Mouse (Mus musculus) midbrain, embryonic 13.5 days (tissue): ENCODE data around the gene Shroom2. TPM values are rescaled to one million over a fixed set of nuclear protein-coding genes. Genes with fewer than 3 reads are reported as not detected.

Experiments used
- ATAC-seq: fragments of 200-750 bp; cut with Nextera tagmentation; 2 replicates; pipeline ENCODE4 v1.8.0; 2017; ENCODE audit warnings: mild to moderate bottlenecking, moderate TSS enrichment, moderate library complexity
- H3K27ac ChIP-seq: fragments of 300-500 bp; sonication (generic); 2 replicates; pipeline ENCODE4 v1.5.1; 2015; ENCODE audit warnings: inconsistent platforms, mild to moderate bottlenecking, moderate library complexity
- H3K27me3 ChIP-seq: fragments of 300-500 bp; sonication (generic); 2 replicates; pipeline ENCODE4 v1.6.1; 2015; ENCODE audit warnings: mild to moderate bottlenecking, inconsistent platforms
- H3K36me3 ChIP-seq: fragments of 300-500 bp; sonication (generic); 2 replicates; pipeline ENCODE4 v1.6.1; 2015; ENCODE audit warnings: mild to moderate bottlenecking, inconsistent platforms
- H3K4me1 ChIP-seq: fragments of 300-500 bp; sonication (generic); replicated peaks from 2 replicates; pipeline ENCODE4 v1.6.1; 2015; ENCODE audit warnings: inconsistent platforms
- H3K4me2 ChIP-seq: fragments of 300-500 bp; sonication (generic); replicated peaks from 2 replicates; pipeline ENCODE4 v1.6.1; 2015; ENCODE audit warnings: moderate library complexity, mild to moderate bottlenecking, inconsistent platforms
- H3K4me3 ChIP-seq: fragments of 300-500 bp; sonication (generic); replicated peaks from 2 replicates; pipeline ENCODE4 v1.5.1; 2015; ENCODE audit warnings: mild to moderate bottlenecking, inconsistent platforms
- H3K9ac ChIP-seq: fragments of 300-500 bp; sonication (generic); replicated peaks from 2 replicates; pipeline ENCODE4 v1.6.1; 2015; ENCODE audit warnings: mild to moderate bottlenecking, inconsistent platforms
- H3K9me3 ChIP-seq: fragments of 300-500 bp; sonication (generic); 2 replicates; pipeline ENCODE4 v1.6.1; 2016; ENCODE audit warnings: mild to moderate bottlenecking, inconsistent platforms
- WGBS: fragments of 180-500 bp; shearing (Covaris S2); methylation state at CpG from one replicate; pipeline ENCODE4 v1.1.7; 2015; 5-methylcytosine and 5-hydroxymethylcytosine counted together
- polyA plus RNA-seq: library from polyadenylated mRNA; unstranded; fragments of >200 nt; fragmentation: Nextera tagmentation; extraction: Ambion mirVana; gene quantifications from 2 replicates; pipeline ENCODE4 v1.2.1, GENCODE M21; 2015

Gene Shroom2
- polyA plus RNA-seq = 46.8 and 47.2 TPM in 2 replicates

- H3K27me3 ChIP-seq = peaks cover 44% of the 10 kb centered on the region; the same call in 1 of the 2 replicates
- WGBS = 16% methylated on average over 51 of the region's 55 CpGs
- ATAC-seq = peak; percentile 91
Observed at GRCm38 (mm10) chrX:152768891-152769599, at the start of gene Shroom2. Gene Shroom2 (minus strand): TSS chrX:152769465.

DNA sequence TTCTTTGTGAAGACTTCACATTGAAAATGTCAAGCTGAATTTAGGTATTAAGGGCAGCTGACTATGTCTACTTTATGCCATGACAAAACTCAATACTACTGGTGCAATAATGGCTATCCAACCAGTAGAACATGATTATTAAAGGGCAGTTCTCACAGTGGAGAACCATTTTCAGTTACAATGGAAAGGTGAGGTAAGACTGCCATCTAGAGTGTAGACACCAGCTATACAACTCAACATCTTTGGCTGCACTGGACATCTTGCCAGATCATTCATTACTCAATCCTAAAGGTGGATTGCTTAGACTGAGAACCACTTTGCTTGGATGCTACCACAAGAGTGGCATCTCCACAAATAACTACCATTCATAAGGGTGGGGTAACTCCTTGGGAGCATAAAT lies 49.7 kb upstream of the Shroom2 start:
- no peak for ATAC-seq
- Histone ChIP-seq H3K4me2 (no peak overlapping the region), H3K27ac (no peak overlapping the region)

More at GRCm38 (mm10) chrX:152768891-152769599, at the start of gene Shroom2:
- Histone ChIP-seq H3K4me2 (peak within 1 kb of the TSS; percentile 72), H3K27ac (no peak within 1 kb of the TSS), H3K36me3 (no peaks in the 10 kb centered on the region), H3K4me3 (peak within 1 kb of the TSS; percentile 54), H3K4me1 (no peaks in the 10 kb centered on the region; the same call in 1 of the 2 replicates), H3K9ac (peak within 1 kb of the TSS; percentile 57), H3K9me3 (no peaks in the 10 kb centered on the region)

DNA sequence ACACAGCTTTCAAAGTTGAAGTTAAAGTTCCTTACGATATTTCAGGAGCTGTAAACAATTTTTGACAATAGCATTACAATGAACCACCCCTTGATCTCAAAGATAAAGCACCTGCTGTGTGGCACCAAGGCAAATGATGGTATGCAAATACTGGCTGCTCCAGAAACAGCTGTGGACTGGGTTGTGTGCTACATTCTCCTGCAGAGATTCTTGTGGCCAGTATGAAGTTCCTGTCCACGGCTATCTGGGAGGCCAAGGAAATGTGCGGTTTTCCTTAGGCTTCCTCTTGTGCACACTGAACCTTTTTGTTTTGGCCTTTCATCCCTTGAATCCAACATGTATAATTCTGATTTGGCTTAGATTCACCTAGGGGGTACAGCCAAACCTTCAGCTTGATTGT lies 44.1 kb upstream of the Shroom2 start:
- no peak for ATAC-seq
- no peak overlapping the region for H3K27ac ChIP-seq
- no peak overlapping the region for H3K9ac ChIP-seq
- 78% methylated on average over 3 of the region's 3 CpGs for WGBS
- 0 out of 2 replicates have a peak, but pooled peaks cover 7% of the 10 kb centered on the region for H3K27me3 ChIP-seq
- no peak overlapping the region for H3K4me3 ChIP-seq
- H3K4me1 ChIP-seq = no peaks in the 10 kb centered on the region
- H3K9me3 ChIP-seq = no peaks in the 10 kb centered on the region
- H3K4me2 ChIP-seq = no peak overlapping the region
- H3K36me3 ChIP-seq = no peaks in the 10 kb centered on the region

More for the DNA sequence above, 49.7 kb upstream of the Shroom2 start:
- Histone ChIP-seq H3K9me3 (no peaks in the 10 kb centered on the region), H3K4me3 (no peak overlapping the region), H3K36me3 (no peaks in the 10 kb centered on the region), H3K9ac (no peak overlapping the region), H3K27me3 (peaks cover 8% of the 10 kb centered on the region; the same call in 1 of the 2 replicates), H3K4me1 (no peaks in the 10 kb centered on the region)

- no peaks in the 10 kb centered on the region for H3K4me1 ChIP-seq
- no peaks in the 10 kb centered on the region for H3K9me3 ChIP-seq
- H3K36me3 ChIP-seq = no peaks in the 10 kb centered on the region
- no peak overlapping the region for H3K27ac ChIP-seq
- H3K9ac ChIP-seq = no peak overlapping the region
- H3K4me2 ChIP-seq = no peak overlapping the region
- peaks cover 27% of the 10 kb centered on the region; the same call in 1 of the 2 replicates for H3K27me3 ChIP-seq
- H3K4me3 ChIP-seq = no peak overlapping the region
- no peak for ATAC-seq
Observed at GRCm38 (mm10) chrX:152805317-152805716, 36.1 kb upstream of the Shroom2 start.

DNA sequence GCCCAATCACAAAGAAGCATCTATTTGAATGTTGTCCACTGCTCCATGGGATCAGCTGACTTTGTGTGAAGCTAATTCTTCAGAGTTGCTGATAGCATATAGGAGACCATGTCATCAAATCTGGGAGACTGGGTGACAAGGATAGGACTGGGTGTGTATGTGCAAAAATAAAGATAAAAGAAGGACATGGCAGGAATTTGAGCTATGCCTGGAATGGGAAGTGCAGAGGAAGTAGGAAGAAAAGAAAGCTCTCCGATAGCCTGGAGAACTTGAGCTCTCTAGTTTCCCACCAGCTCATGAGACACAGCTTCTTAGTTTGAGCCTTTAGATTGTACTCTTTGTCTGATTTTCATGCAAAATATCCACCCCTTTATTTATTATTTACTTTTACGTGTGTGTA lies 19.3 kb upstream of the Shroom2 start:
- H3K27ac ChIP-seq = no peak overlapping the region
- H3K4me3 ChIP-seq = no peak overlapping the region
- 94% methylated on average over 2 of the region's 2 CpGs for WGBS
- no peaks in the 10 kb centered on the region for H3K9me3 ChIP-seq
- ATAC-seq = no peak
- H3K4me1 ChIP-seq = no peaks in the 10 kb centered on the region
- no peak overlapping the region for H3K9ac ChIP-seq
- H3K4me2 ChIP-seq = no peak overlapping the region
- H3K27me3 ChIP-seq = peaks cover 19% of the 10 kb centered on the region
- H3K36me3 ChIP-seq = no peaks in the 10 kb centered on the region

DNA sequence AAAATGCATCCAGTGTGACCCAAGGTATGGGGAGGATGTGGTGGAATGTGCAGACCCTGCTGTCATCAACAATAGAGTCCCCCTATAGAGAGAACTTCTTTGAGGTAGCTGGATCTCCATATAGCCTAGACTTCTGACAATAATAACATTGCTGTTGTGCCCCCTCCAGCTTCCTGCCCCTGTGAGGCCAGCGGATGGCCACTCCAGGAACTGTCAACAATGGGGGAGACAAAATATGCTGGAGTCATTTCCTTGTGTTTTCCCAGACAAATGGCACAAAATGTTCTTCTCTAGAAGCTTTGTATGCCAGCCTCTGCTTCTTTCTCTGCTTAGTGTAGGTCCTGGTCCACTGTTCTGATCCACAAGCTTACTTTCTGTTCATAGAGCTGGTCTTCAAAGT lies 18.9 kb upstream of the Shroom2 start:
- Histone ChIP-seq H3K9ac (no peak overlapping the region), H3K27me3 (peaks cover 19% of the 10 kb centered on the region), H3K4me2 (no peak overlapping the region), H3K27ac (no peak overlapping the region), H3K9me3 (no peaks in the 10 kb centered on the region), H3K36me3 (no peaks in the 10 kb centered on the region), H3K4me3 (no peak overlapping the region), H3K4me1 (no peaks in the 10 kb centered on the region)
- ATAC-seq = no peak
- WGBS = 89% methylated on average over 1 of the region's 1 CpGs

DNA sequence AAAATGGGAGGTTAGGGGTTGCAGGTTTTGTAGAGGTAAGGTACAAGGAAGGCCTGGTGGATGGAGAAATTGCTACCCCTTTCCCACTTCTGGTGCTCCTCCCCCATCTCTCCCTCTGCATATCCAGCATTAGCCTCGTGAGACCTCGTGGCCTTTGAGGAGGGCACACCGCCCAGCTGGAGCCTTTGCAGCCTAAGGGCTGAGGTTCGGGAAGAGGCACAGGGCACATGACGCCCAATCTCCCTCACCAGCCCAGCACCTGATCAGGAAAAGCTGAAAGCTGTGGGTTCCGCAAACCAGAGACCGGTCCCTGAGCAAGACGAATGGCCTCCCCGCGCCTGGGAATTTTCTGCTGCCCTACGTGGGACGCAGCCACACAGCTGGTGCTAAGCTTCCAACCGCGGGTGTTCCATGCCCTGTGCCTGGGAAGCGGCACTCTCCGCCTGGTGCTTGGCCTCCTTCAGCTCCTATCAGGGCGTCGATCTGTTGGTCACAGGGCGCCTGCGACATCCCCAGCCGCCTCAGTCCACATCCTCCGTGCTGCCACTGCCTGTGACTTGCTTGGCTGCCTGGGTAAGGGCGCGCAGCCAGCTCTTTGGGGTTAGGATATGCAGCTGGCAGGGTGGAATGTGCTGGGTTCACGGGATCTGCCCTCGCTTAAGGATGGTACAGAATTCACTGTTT lies 12.6 kb upstream of the Shroom2 start, which contains the start of gene Gpr143:
Gene Gpr143 (plus strand): TSS at position 202 of the 684 bp plus-strand sequence.
- 17% methylated on average over 26 of the region's 26 CpGs for WGBS
- Histone ChIP-seq H3K36me3 (no peaks in the 10 kb centered on the region), H3K4me1 (no peaks in the 10 kb centered on the region), H3K4me3 (peak within 1 kb of the TSS; percentile 28), H3K27me3 (peaks cover 31% of the 10 kb centered on the region; the same call in 1 of the 2 replicates), H3K9me3 (no peaks in the 10 kb centered on the region), H3K27ac (no peak within 1 kb of the TSS), H3K4me2 (peak within 1 kb of the TSS; percentile 52), H3K9ac (peak within 1 kb of the TSS; percentile 56; the same call in 1 of the 2 replicates)
- ATAC-seq = peak; percentile 62

DNA sequence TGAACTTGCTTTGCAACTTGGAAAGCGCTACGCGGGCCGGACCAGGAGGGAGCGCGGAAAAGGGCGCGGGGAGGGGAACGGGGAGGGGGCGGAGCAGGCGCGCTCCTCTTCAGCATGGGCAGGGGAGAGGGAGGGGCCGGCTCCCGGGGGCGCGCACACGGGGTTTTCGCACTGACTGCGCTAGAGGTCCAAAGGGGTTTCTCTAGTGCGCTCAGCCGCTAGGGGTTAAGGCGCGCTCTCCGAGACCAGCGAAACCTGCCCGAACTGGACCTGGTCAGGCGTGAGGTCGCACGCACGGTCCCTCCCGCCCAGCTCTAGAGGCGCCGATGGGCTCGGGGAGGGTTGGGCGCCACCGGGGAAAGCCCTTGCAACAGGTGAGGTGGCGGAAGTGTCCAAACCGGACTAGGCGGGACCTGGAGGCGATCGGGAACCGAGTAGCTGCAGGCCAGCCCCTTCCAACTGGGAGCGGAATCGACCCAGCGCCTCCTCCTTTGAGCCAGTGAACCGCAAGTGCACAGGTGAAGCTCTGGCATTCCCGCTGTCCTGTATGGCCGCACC lies 414 bp upstream of the Shroom2 start:
- Histone ChIP-seq H3K4me2 (peak overlapping the region; percentile 72), H3K27me3 (peaks cover 44% of the 10 kb centered on the region; the same call in 1 of the 2 replicates), H3K9me3 (no peaks in the 10 kb centered on the region), H3K9ac (peak overlapping the region; percentile 57), H3K4me1 (no peaks in the 10 kb centered on the region; the same call in 1 of the 2 replicates), H3K36me3 (no peaks in the 10 kb centered on the region), H3K4me3 (peak overlapping the region; percentile 54), H3K27ac (no peak overlapping the region)
- peak; percentile 94 for ATAC-seq
- WGBS = 20% methylated on average over 37 of the region's 48 CpGs

- ATAC-seq = no peak
- 45% methylated on average over 2 of the region's 2 CpGs for WGBS
- H3K9me3 ChIP-seq = no peaks in the 10 kb centered on the region
- H3K4me1 ChIP-seq = no peaks in the 10 kb centered on the region
- H3K36me3 ChIP-seq = no peaks in the 10 kb centered on the region
- H3K27ac ChIP-seq = no peak overlapping the region
- H3K9ac ChIP-seq = no peak overlapping the region
- H3K4me3 ChIP-seq = no peak overlapping the region
- H3K27me3 ChIP-seq = peaks cover 25% of the 10 kb centered on the region; the same call in 1 of the 2 replicates
- H3K4me2 ChIP-seq = no peak overlapping the region
Observed at GRCm38 (mm10) chrX:152764171-152764570, 5.1 kb downstream of the Shroom2 start.

- WGBS = 64% methylated on average over 2 of the region's 2 CpGs
- no peaks in the 10 kb centered on the region for H3K9me3 ChIP-seq
Observed at GRCm38 (mm10) chrX:152762855-152763254, 6.4 kb downstream of the Shroom2 start.

GRCm38 (mm10) chrX:152762437-152762836 lies 6.8 kb downstream of the Shroom2 start:
- no peak overlapping the region for H3K27ac ChIP-seq
- no peak for ATAC-seq
- peaks cover 8% of the 10 kb centered on the region; the same call in 1 of the 2 replicates for H3K27me3 ChIP-seq
- no peak overlapping the region for H3K4me3 ChIP-seq
- no peaks in the 10 kb centered on the region for H3K36me3 ChIP-seq
- H3K4me1 ChIP-seq = no peaks in the 10 kb centered on the region
- no peaks in the 10 kb centered on the region for H3K9me3 ChIP-seq
- H3K9ac ChIP-seq = no peak overlapping the region
- 50% methylated on average over 2 of the region's 2 CpGs for WGBS
- H3K4me2 ChIP-seq = no peak overlapping the region

More at GRCm38 (mm10) chrX:152762855-152763254, 6.4 kb downstream of the Shroom2 start:
- H3K36me3 ChIP-seq = no peaks in the 10 kb centered on the region
- H3K27me3 ChIP-seq = peaks cover 12% of the 10 kb centered on the region; the same call in 1 of the 2 replicates
- no peak overlapping the region for H3K27ac ChIP-seq
- no peak overlapping the region for H3K9ac ChIP-seq
- H3K4me3 ChIP-seq = no peak overlapping the region
- no peak for ATAC-seq
- H3K4me1 ChIP-seq = no peaks in the 10 kb centered on the region
- H3K4me2 ChIP-seq = no peak overlapping the region

DNA sequence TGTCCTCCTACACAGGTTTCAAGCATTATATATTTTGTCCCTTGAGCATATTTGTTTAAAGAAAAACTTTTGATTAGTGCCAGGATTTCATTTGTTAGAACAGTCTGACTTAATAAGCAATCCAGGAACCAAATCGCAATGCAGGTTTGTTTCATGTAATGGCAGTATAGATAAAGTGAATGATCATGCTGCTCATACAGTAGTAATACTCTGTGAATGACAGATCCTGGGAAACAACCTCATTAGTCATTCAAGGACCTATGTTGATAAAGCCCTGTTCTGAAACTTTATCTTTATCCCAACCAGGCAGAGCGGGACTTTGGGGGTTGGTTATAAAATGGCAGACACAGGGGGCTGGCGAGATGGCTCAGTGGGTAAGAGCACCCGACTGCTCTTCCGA lies 13.0 kb downstream of the Shroom2 start:
- H3K27ac ChIP-seq = no peak overlapping the region
- H3K4me3 ChIP-seq = no peak overlapping the region
- ATAC-seq = no peak
- no peaks in the 10 kb centered on the region for H3K36me3 ChIP-seq
- WGBS = 91% methylated on average over 5 of the region's 5 CpGs
- no peak overlapping the region for H3K9ac ChIP-seq
- H3K4me1 ChIP-seq = no peaks in the 10 kb centered on the region
- no peaks in the 10 kb centered on the region for H3K9me3 ChIP-seq
- H3K27me3 ChIP-seq = peaks cover 4% of the 10 kb centered on the region; the same call in 1 of the 2 replicates
- no peak overlapping the region for H3K4me2 ChIP-seq
